Mouse (Mus musculus): ENCODE data around the gene Coq10b.
A peak's percentile ranks its signal among the peaks of the same experiment; 100 is the strongest.
"Not testable (repeated sequence)": the region's sequence is repeated elsewhere in the genome, so short reads cannot be mapped to it uniquely, and the experiment has no call there.

The Coq10b gene

DNA sequence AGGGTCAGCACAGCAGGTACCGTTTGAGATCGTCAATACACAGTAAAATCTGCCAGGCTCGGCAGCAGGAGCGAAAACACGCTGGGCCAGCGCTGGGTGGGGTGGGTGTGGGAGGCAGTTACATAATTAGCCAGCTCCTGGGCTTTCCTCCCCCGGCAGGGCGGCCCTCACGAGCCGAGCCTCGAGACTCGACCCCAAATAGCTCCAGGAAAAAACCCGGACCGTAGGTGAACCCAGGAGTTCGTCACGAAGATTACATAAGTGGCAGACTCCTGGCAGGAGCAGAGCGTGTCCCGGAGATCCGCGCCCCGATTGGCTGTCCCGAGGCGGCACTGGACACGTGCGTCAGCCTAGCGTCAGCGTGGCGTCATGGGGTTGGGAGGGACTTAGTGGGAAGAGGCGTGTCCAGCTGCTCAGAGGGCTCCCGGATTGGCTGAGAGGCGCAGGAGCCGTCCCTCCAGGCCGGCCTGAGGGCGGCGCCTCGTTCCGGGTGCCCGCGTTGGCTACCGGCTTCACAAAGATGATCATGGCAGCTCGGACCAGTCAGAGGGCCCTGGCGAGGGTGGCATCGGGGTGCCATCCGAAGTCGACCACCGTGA is at the start of gene Coq10b:
Gene Coq10b (plus strand): TSS at position 416 of the 599 bp plus-strand sequence.
- DNase-seq = peak; percentile 99

DNA sequence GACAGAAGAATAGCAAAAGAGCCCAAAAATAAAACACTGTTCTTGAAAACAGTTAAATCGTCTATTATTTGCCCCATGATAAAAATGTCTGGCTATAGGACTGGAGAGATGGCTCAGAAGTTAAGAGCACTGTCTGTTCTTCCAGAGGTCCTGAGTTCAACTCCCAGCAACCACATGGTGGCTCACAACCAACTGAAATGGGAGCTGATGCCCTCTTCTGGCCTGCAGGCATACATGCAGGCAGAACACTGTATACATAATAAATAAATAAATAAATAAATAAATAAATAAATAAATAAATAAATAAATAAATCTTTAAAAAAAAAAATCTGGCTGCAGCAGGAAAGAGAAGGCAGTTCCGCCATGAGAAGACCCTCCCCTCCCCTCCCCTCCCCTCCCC is 44.3 kb upstream of the Coq10b start:
- DNase-seq = not testable (repeated sequence)

GRCm38 (mm10) chr1:55012513-55012912 is 40.1 kb upstream of the Coq10b start:
- DNase-seq = no peak

DNA sequence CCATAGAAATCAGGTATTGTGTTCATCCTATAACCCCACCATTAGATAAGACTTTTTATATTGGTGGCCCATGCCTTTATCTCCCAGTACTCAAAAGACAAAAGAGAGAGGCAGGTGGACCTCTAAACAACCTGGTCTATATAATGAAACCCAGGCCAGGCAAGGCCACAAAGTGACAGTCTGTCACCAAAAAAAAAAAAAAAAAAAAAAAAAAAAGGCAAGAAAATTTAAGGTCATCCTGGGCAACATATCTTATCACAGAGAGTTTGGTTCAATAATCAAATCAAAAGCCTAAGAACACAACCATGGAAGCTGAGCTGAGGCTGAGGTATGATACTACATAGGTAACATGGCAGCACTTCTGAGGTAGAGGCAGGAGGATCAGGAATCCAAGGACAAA is 30.7 kb upstream of the Coq10b start:
- no peak for DNase-seq

DNA sequence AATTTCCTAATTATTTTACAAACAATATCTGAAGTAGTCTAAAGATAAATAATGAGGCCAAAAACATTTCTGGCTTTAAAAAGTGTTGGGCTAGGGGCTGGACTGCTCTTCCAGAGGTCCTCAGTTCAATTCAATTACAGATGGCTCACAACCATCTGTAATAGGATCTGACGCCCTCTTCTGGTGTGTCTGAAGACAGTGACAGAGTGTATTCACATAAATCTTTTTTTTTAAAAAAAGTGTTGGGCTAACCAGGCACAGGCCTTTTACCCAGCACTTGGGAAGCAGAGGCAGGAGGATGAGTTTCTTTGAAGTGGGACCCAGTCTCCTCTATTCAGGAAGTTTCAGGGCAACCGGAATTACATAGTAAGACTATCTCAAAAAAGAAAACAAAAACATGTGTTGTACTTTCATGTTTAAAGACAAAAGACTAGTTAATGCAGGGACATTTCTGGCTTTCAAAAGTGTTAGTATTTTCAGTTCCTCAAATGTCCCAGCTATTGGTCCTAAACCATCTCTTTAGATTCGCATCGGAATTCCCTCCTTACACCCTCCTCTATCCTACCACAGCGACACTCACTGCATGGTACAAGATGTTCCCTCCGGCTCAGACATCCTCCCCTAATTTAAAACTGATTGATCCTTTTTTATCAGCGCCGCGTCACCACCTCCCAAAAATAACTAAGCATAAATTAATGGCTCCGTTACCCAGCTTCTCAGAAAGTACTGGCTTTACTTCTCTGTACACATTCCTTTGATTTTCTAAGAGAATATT is 26.7 kb upstream of the Coq10b start:
- no peak for DNase-seq

DNA sequence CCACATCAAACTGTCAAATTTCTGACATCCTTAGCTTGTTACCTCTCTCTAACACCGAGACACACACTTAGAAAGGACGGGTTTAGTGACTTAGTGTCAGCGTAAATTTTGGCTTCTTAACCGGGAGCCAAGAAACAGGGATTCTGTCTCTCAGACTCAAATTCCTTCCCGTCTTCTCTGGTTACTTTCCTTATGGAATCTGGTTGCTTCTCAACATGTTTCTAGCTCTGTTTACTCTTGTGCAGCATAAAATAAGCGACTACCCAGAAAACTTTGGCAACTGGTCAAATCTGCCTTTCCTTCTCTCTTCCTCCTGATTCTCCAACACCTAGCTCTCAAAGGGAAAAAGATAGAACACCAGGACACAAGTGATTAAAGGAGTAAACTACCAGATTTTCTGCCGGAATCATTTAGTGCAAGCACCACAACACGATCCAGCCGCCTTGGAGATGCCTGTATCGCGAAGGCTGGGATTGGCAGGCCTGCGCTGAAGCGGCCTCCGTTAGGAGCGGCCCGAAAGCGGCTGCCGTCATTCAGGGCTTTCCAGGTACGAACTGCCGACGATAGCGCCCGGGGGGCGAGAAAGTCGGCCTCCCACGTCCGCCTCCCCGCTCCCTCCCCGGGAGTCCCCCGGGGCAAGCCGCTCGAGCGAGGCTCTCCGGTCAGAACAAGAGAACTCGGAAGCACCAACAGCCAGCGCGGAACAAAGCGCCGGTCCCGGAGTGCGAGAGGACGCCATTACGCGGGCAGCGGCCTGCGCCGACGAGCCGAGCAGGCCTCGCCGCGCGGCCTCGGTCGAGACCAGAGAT is 25.9 kb upstream of the Coq10b start:
- DNase-seq = no peak

DNA sequence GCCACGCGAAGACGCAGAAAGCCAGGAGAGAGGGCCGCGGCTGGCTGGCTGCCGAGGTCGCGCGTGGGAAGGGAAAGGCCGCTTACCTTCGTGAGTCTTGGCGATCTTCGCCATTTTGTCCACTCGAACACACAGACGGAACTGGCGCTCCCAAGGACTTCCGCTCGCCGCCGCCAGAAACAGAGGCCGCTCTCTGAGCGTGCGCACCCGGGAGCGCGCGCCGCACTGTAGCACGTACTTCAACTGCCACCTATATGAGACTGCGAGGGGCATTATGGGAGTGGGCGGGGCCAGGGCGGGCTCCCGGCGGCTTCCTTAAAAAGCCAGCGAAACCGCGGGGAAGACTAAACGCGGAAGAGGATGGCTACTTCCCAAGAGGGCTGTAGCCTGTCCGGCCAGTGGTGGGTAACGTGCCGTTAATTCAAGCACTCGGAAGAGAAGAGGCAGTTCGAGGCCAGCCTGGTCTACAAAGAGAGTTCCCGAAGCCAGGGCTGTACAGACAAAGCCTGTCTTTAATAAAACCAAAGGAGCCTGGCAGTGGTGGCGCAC is 25.2 kb upstream of the Coq10b start, which contains the start of gene Sf3b1:
Gene Sf3b1 (minus strand): TSS at position 229 of the 549 bp plus-strand sequence.
- peak; percentile 93 for DNase-seq

DNA sequence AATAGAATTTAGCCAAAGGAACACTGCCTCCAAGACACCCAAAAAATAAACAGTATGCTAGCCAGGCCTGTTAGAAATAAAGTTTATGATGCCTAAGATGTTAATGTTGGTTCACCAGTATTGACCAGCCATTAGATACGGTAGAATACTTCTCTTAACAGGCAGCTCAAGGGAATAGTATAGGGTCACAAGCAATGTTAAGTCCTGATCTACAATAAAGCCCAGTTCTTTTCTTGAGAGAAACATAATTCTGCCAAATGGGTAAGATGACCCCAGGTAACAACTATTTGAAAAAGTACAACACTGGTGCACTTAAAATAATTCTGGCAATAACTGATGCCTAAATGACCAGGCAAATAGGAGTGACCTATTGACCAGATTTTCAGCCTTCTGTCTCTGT is 24.6 kb upstream of the Coq10b start:
- DNase-seq = no peak

DNA sequence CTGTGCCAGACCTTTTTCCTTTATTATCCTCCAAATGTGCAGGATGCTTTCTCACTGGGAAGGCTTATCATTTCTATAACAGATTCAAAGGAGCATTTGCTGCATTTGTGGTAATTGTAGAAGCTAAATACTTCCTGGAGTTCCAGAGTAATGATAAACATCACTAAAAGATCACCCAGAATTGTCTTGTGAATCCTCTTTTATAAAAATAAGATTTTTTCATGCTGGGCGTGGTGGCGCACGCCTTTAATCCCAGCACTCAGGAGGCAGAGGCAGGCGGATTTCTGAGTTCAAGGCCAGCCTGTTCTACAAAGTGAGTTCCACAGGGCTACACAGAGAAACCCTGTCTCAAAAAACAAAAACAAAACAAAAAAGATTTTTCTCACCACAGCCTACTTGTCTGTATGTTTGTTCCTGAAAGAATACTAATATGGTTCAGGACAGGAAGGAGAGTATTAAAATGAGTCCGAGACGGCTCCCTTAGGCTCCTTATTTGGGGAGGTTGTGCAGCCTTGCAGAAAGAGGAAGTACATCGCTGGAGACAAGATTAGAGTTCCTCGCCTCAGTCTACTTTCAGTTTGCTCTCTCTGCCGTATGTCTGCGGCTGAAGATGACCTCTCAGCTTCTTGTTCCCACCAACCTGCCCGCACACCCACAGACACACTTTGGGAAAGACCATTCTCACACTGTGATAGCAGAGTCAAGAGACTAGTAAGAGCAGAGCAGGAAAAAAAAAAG is 23.9 kb upstream of the Coq10b start:
- no peak for DNase-seq

- DNase-seq = no peak
Measured at GRCm38 (mm10) chr1:55029446-55029845, 23.1 kb upstream of the Coq10b start.

GRCm38 (mm10) chr1:55031026-55031779 is 21.4 kb upstream of the Coq10b start:
- DNase-seq = no peak

GRCm38 (mm10) chr1:55039944-55040343 is 12.6 kb upstream of the Coq10b start:
- DNase-seq = no peak

GRCm38 (mm10) chr1:55041691-55042090 is 10.9 kb upstream of the Coq10b start:
- DNase-seq = no peak

DNA sequence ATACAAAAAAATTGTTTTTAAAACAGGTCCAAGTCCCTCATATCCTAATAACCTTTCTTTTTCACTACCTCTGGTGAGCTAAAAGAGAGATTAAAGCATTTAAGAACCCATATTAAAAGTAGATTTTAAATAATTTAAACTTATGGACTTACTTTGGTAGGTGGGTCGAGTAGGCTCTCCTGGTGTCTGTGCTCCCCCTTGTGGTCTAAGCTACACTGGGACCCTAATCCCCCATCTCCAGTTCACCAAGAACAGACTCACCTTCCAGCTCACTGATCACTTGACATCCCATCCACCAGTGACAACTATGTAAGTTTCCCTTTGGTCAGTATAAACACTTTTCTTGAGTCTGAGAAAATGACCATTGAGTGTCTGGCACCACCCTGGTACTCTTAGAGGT is 10.3 kb upstream of the Coq10b start:
- DNase-seq = no peak

GRCm38 (mm10) chr1:55043164-55043563 is 9.4 kb upstream of the Coq10b start:
- no peak for DNase-seq

GRCm38 (mm10) chr1:55048841-55049587 is 3.6 kb upstream of the Coq10b start:
- DNase-seq = no peak

- no peak for DNase-seq
Measured at GRCm38 (mm10) chr1:55051671-55052070, 899 bp upstream of the Coq10b start.

- no peak for DNase-seq
Measured at GRCm38 (mm10) chr1:55053005-55053404, 435 bp downstream of the Coq10b start.

DNA sequence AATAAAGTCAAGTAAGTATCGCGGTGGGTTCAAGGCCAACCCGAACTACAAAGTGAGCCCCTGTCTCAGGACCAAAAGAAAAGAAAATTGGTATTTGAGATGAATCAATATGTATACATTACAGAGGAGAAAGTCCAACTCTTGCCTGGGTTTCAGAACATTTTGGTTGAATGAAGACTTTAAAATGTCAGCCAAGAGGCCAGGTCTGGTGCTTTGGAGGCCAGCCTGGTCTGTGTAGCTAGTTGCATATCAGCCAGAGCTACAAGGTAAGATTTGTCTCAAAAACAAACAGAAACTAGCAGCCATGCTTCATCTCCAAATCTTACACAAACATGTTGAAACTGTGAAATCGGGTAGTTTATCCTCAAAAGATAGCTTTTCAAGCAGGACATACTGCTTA is 1.0 kb downstream of the Coq10b start:
- DNase-seq = no peak

DNA sequence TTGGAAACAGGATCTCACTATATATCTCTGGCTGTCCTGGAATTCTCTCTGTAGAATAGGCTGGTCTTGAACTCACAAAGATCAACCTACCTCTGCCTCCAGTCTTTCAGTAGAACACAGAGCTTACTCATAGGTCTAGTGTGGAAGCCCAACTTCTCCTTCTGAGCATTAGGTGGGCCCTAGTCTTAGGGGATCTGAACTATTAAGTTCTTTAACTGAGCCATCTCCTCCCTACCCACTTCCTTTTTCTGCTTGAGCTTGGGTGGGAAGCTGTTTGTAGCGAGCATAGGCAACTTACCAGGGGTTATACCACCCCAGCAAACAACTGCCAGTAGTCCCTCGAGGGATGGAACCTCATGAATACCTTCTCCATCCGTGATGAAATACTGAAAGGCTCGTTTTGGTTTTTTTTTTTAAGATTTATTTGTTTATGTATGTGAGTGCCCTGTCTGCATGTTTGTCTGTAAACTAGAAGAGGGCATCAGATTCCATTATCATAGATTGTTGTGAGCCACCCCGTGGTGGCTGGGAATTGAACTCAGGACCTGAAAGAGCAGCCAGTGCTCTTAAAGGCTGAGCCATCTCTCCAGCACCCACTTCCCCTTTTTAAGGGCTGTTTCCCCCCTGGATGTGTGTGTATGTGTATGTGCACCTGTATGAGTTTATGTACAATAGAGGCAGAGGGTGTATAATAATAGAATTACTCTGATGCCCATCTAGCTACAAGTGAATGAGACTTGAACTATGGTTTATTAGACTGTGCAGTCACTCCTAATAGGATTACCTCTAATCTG is 2.9 kb downstream of the Coq10b start:
- DNase-seq = no peak

All from cerebellum, adult 11 months (tissue).